Mouse (Mus musculus) embryonic facial prominence, embryonic 12.5 days (tissue): ENCODE results near the gene Cdh22. TPM values are rescaled to one million over a fixed set of nuclear protein-coding genes. Genes with fewer than 3 reads are reported as not detected.

Source experiments
- ATAC-seq: fragments of 200-750 bp; cut with Nextera tagmentation; 2 replicates; pipeline ENCODE4 v1.8.0; 2017; ENCODE audit not compliant: insufficient number of reproducible peaks, insufficient read depth, low FRiP score, low TSS enrichment
- H3K27ac ChIP-seq: fragments of 300-500 bp; sonication (generic); 2 replicates; pipeline ENCODE4 v1.5.1; 2016; ENCODE audit warnings: mild to moderate bottlenecking
- H3K27me3 ChIP-seq: fragments of 300-500 bp; sonication (generic); 2 replicates; pipeline ENCODE4 v1.6.1; 2016; ENCODE audit warnings: mild to moderate bottlenecking, moderate library complexity
- H3K36me3 ChIP-seq: fragments of 300-500 bp; sonication (generic); 2 replicates; pipeline ENCODE4 v1.6.1; 2016; ENCODE audit warnings: mild to moderate bottlenecking
- H3K4me1 ChIP-seq: fragments of 300-500 bp; sonication (generic); 2 replicates; pipeline ENCODE4 v1.6.1; 2016
- H3K4me2 ChIP-seq: fragments of 300-500 bp; sonication (generic); replicated peaks from 2 replicates; pipeline ENCODE4 v1.6.1; 2016; ENCODE audit warnings: mild to moderate bottlenecking, moderate library complexity
- H3K4me3 ChIP-seq: fragments of 300-500 bp; sonication (generic); 2 replicates; pipeline ENCODE4 v1.5.1; 2016; ENCODE audit warnings: mild to moderate bottlenecking
- H3K9ac ChIP-seq: fragments of 300-500 bp; sonication (generic); 2 replicates; pipeline ENCODE4 v1.6.1; 2016; ENCODE audit warnings: mild to moderate bottlenecking, moderate library complexity
- H3K9me3 ChIP-seq: fragments of 300-500 bp; sonication (generic); 2 replicates; pipeline ENCODE4 v1.6.1; 2016; ENCODE audit warnings: mild to moderate bottlenecking, moderate library complexity
- WGBS: fragments of 180-500 bp; shearing (Covaris S2); methylation state at CpG from one replicate; pipeline ENCODE4 v1.1.7; 2016; 5-methylcytosine and 5-hydroxymethylcytosine counted together
- polyA plus RNA-seq: library from polyadenylated mRNA; unstranded; fragments of >200 nt; fragmentation: Nextera tagmentation; extraction: Ambion mirVana; gene quantifications from 2 replicates; pipeline ENCODE4 v1.2.1, GENCODE M21; 2016

The Cdh22 gene
- polyA plus RNA-seq, 1 experiment from 2014 or later = 1.9 TPM

DNA sequence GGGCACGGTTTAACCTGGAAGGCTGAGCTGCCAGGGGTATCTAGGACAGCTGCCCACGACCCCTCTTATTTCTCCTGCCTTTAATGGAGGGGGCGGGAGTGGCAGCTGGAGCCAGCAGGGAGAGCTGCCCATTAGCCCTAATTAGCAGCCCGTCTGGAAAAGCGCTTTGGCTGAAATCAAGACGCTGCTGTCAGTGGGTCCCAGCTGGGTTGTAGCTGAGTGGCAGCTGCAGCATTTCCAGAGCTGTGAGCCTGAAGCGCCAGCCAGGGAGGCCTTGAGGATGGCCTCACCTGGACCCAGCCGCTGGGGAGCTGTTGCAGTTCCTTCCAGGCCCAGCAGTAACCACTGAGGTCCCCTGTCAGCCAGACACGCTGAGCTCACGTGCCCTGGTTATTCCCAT lies 138.3 kb downstream of the Cdh22 start:
- H3K4me2 ChIP-seq = no peak overlapping the region
- peaks cover 36% of the 10 kb centered on the region for H3K27me3 ChIP-seq
- no peaks in the 10 kb centered on the region for H3K36me3 ChIP-seq
- no peak overlapping the region for H3K4me3 ChIP-seq
- H3K4me1 ChIP-seq = peaks cover 17% of the 10 kb centered on the region
- H3K9me3 ChIP-seq = no peaks in the 10 kb centered on the region
- no peak overlapping the region for H3K9ac ChIP-seq
- WGBS = 15% methylated on average over 10 of the region's 10 CpGs
- no peak overlapping the region for H3K27ac ChIP-seq
- ATAC-seq = no peak

DNA sequence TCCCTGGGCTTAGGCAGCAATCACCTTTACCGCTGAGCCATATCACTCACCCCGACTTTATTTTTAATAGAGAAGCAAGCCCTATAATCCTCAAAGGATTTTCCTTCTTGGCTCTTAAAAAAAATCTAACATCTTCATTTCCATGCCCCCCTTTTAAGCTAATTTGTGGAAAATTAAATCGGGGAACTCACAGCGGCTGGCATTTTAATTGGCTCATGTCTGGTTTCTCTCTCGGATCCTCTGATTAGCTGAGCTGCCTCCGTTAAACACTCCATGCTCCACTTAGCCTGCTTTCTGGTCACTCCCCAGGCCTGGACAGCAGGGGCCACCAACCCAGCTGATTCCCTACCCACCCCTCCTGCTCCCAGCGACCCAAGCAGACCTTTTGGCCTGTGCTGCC lies 142.3 kb downstream of the Cdh22 start:
- peaks cover 24% of the 10 kb centered on the region for H3K27me3 ChIP-seq
- 46% methylated on average over 7 of the region's 7 CpGs for WGBS
- H3K4me1 ChIP-seq = peaks cover 13% of the 10 kb centered on the region; the same call in 1 of the 2 replicates

GRCm38 (mm10) chr2:165091433-165091965 lies 143.2 kb downstream of the Cdh22 start:
- Histone ChIP-seq H3K4me1 (peaks cover 6% of the 10 kb centered on the region; the same call in 1 of the 2 replicates), H3K27ac (no peak overlapping the region)

More for the DNA sequence above, 142.3 kb downstream of the Cdh22 start:
- Histone ChIP-seq H3K27ac (no peak overlapping the region), H3K4me3 (no peak overlapping the region), H3K9me3 (no peaks in the 10 kb centered on the region), H3K4me2 (no peak overlapping the region), H3K9ac (no peak overlapping the region), H3K36me3 (no peaks in the 10 kb centered on the region)
- ATAC-seq = no peak

GRCm38 (mm10) chr2:165090650-165091049 lies 144.0 kb downstream of the Cdh22 start, which contains the start of gene 1700025C18Rik:
Gene 1700025C18Rik, minus strand, starts transcription at chr2:165090750.
- H3K4me2 ChIP-seq = no peak within 1 kb of the TSS
- ATAC-seq = no peak
- no peaks in the 10 kb centered on the region for H3K4me1 ChIP-seq

More at GRCm38 (mm10) chr2:165091433-165091965, 143.2 kb downstream of the Cdh22 start:
- no peak overlapping the region for H3K4me3 ChIP-seq
- no peaks in the 10 kb centered on the region for H3K36me3 ChIP-seq
- ATAC-seq = no peak
- H3K27me3 ChIP-seq = peaks cover 21% of the 10 kb centered on the region
- H3K9me3 ChIP-seq = no peaks in the 10 kb centered on the region
- no peak overlapping the region for H3K9ac ChIP-seq
- 67% methylated on average over 8 of the region's 8 CpGs for WGBS
- no peak overlapping the region for H3K4me2 ChIP-seq

GRCm38 (mm10) chr2:165089470-165089869 lies 145.2 kb downstream of the Cdh22 start:
- no peak overlapping the region for H3K4me3 ChIP-seq
- H3K4me1 ChIP-seq = no peaks in the 10 kb centered on the region
- H3K27ac ChIP-seq = no peak overlapping the region
- H3K27me3 ChIP-seq = peaks cover 6% of the 10 kb centered on the region; the same call in 1 of the 2 replicates
- no peaks in the 10 kb centered on the region for H3K36me3 ChIP-seq
- no peak overlapping the region for H3K9ac ChIP-seq
- WGBS = 30% methylated on average over 14 of the region's 14 CpGs
- H3K9me3 ChIP-seq = no peaks in the 10 kb centered on the region
- no peak overlapping the region for H3K4me2 ChIP-seq
- no peak for ATAC-seq

More at GRCm38 (mm10) chr2:165090650-165091049, 144.0 kb downstream of the Cdh22 start, which contains the start of gene 1700025C18Rik:
- Histone ChIP-seq H3K27me3 (peaks cover 13% of the 10 kb centered on the region; the same call in 1 of the 2 replicates), H3K36me3 (no peaks in the 10 kb centered on the region), H3K4me3 (no peak within 1 kb of the TSS), H3K27ac (no peak within 1 kb of the TSS), H3K9me3 (no peaks in the 10 kb centered on the region), H3K9ac (no peak within 1 kb of the TSS)
- WGBS = 89% methylated on average over 2 of the region's 2 CpGs

DNA sequence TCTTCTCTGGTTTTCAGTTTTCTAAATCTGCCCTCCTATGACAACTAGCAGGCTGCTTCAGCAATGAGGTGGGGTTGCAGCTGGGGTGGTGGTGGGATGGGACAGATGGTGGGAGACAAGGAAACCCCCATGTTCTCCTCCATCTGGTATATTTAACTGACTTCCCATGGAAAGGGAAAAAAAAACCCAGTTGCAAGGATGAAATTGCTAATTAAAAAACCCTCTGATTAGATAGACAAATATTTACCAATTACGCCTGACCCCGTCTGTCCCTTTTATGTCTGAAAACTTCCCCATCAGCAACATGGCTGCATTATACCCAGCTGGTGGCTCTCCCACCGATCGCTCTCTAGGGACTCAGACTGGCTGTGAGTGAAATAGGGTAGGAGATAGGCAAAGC lies 148.0 kb downstream of the Cdh22 start:
- H3K27ac ChIP-seq = no peak overlapping the region

GRCm38 (mm10) chr2:165081257-165081656 lies 153.4 kb downstream of the Cdh22 start:
- H3K4me2 ChIP-seq = no peak overlapping the region
- no peak overlapping the region for H3K4me3 ChIP-seq
- 13% methylated on average over 7 of the region's 7 CpGs for WGBS
- H3K9me3 ChIP-seq = no peaks in the 10 kb centered on the region
- H3K27ac ChIP-seq = no peak overlapping the region
- H3K4me1 ChIP-seq = no peaks in the 10 kb centered on the region
- no peaks in the 10 kb centered on the region for H3K36me3 ChIP-seq
- H3K27me3 ChIP-seq = peaks cover 53% of the 10 kb centered on the region
- no peak for ATAC-seq
- no peak overlapping the region for H3K9ac ChIP-seq

More for the DNA sequence above, 148.0 kb downstream of the Cdh22 start:
- H3K27me3 ChIP-seq = peaks cover 6% of the 10 kb centered on the region; the same call in 1 of the 2 replicates
- H3K9me3 ChIP-seq = no peaks in the 10 kb centered on the region
- 71% methylated on average over 4 of the region's 4 CpGs for WGBS
- H3K36me3 ChIP-seq = no peaks in the 10 kb centered on the region
- no peak overlapping the region for H3K4me3 ChIP-seq
- no peak overlapping the region for H3K4me2 ChIP-seq
- no peak for ATAC-seq
- H3K9ac ChIP-seq = no peak overlapping the region
- no peaks in the 10 kb centered on the region for H3K4me1 ChIP-seq

DNA sequence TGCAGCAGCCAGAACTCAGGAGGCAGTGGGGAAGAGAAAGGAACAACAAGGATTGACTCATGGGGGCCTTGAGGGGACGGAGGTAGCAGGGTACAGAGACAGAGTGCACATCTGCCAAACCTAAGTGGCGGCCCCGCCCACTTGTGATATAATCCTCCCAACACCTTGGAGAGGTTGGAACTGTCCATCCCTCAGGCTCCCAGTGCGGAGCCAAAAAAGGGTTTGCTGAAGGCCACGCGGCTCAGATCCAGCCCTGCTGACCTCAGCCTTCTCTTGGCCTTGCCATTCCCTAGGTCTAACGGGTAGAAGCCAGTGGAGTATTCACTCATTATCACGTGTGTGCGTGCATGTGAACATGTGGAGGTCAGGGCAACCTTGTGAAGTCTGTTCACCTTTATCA lies 154.0 kb downstream of the Cdh22 start:
- ATAC-seq = no peak
- 23% methylated on average over 9 of the region's 9 CpGs for WGBS
- no peak overlapping the region for H3K4me3 ChIP-seq
- no peak overlapping the region for H3K27ac ChIP-seq
- H3K4me2 ChIP-seq = no peak overlapping the region
- H3K9me3 ChIP-seq = no peaks in the 10 kb centered on the region
- H3K9ac ChIP-seq = no peak overlapping the region
- no peaks in the 10 kb centered on the region for H3K36me3 ChIP-seq
- H3K4me1 ChIP-seq = no peaks in the 10 kb centered on the region
- peaks cover 59% of the 10 kb centered on the region for H3K27me3 ChIP-seq

GRCm38 (mm10) chr2:165078605-165079004 lies 156.0 kb downstream of the Cdh22 start:
- H3K9ac ChIP-seq = no peak overlapping the region
- no peak for ATAC-seq
- WGBS = 26% methylated on average over 10 of the region's 10 CpGs
- H3K9me3 ChIP-seq = no peaks in the 10 kb centered on the region
- no peaks in the 10 kb centered on the region for H3K36me3 ChIP-seq
- H3K4me3 ChIP-seq = no peak overlapping the region
- no peak overlapping the region for H3K4me2 ChIP-seq
- H3K4me1 ChIP-seq = no peaks in the 10 kb centered on the region
- H3K27ac ChIP-seq = no peak overlapping the region
- H3K27me3 ChIP-seq = peaks cover 76% of the 10 kb centered on the region

DNA sequence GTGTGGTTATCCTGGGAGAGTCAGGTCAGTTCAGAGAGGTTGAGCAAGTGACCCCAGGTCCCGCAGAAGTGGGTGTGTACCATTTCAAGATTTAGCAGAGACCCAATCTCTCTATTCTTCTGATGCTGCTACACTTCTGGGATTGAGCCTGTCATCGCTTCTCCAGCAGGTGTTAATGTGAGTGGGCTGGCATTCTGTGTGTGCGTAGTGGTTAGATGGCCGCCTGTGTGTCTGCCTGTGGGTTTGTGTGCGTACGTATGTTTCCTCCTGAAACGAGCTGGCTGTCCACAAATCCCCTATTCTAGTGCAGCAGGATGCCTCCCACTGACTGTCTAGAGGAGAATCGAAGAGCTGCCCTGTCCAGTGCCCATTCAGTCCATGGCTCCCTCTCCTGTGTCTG lies 156.6 kb downstream of the Cdh22 start:
- WGBS = 67% methylated on average over 8 of the region's 8 CpGs
- Histone ChIP-seq H3K27ac (no peak overlapping the region), H3K9me3 (no peaks in the 10 kb centered on the region), H3K4me1 (no peaks in the 10 kb centered on the region), H3K36me3 (no peaks in the 10 kb centered on the region), H3K4me3 (no peak overlapping the region), H3K27me3 (peaks cover 82% of the 10 kb centered on the region), H3K9ac (no peak overlapping the region), H3K4me2 (no peak overlapping the region)
- no peak for ATAC-seq

DNA sequence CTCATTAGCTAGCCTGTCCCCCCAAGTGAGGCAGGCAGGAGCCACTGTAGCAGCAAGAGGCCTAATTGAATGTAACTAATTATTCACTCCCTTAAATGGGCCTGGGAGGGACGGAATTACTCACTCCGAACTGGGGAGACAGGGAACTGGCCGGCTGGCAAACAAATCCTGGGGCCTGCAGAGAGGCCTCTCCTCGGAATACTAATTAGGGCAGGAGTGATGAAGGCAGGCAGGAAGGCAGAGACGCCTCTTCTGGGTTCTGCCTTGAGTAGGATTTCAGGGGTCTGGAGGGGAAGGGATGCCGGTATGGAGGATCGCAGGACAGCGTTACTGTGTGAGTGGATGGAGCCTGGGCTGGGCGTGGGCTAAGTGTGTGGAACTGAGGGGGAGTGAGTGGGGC lies 157.6 kb downstream of the Cdh22 start:
- Histone ChIP-seq H3K9me3 (no peaks in the 10 kb centered on the region), H3K4me3 (no peak overlapping the region), H3K4me1 (no peaks in the 10 kb centered on the region), H3K9ac (no peak overlapping the region), H3K27ac (no peak overlapping the region), H3K36me3 (no peaks in the 10 kb centered on the region), H3K27me3 (peaks cover 84% of the 10 kb centered on the region), H3K4me2 (no peak overlapping the region)
- WGBS = 7% methylated on average over 9 of the region's 9 CpGs
- no peak for ATAC-seq

- no peaks in the 10 kb centered on the region for H3K9me3 ChIP-seq
- peaks cover 4% of the 10 kb centered on the region; the same call in 1 of the 2 replicates for H3K4me1 ChIP-seq
- no peak overlapping the region for H3K27ac ChIP-seq
- H3K4me3 ChIP-seq = no peak overlapping the region
- H3K36me3 ChIP-seq = no peaks in the 10 kb centered on the region
- WGBS = 27% methylated on average over 2 of the region's 2 CpGs
- H3K9ac ChIP-seq = no peak overlapping the region
- no peak overlapping the region for H3K4me2 ChIP-seq
- peaks cover 83% of the 10 kb centered on the region for H3K27me3 ChIP-seq
- ATAC-seq = no peak
Observed at GRCm38 (mm10) chr2:165074937-165075336, 159.7 kb downstream of the Cdh22 start.
